Mouse (Mus musculus) CH12.LX (cell line): ENCODE measurements at regions not wholly inside any gene's neighbourhood (a gene's known extent, or its start where the extent isn't known, plus 50 kb on each side); places are given as distances from the start of the nearest gene placed in this dataset.

ENCODE experiments used
- DNase-seq: peaks from one replicate; pipeline ENCODE4 v3.0.0-alpha.2; 2013; ENCODE audit errors: extremely low read depth
- H3K27ac ChIP-seq: 2 replicates; pipeline ENCODE4 v1.5.1; 2012; ENCODE audit warnings: low read depth, mild to moderate bottlenecking, control low read depth, moderate library complexity; ENCODE audit not compliant: insufficient read depth
- H3K27me3 ChIP-seq: replicated peaks from 2 replicates; pipeline ENCODE3; 2012; ENCODE audit warnings: inconsistent platforms
- H3K36me3 ChIP-seq, 2 experiments: replicated peaks in 1 of 2; 2 replicates each; pipeline versions ENCODE3 to v1.6.1; 2012; ENCODE audit warnings: inconsistent platforms in 1 of 2, low read length in 1 of 2, mild to moderate bottlenecking in 1 of 2, mixed read lengths in 1 of 2, moderate library complexity in 1 of 2; ENCODE audit not compliant: control insufficient read depth in 1 of 2, insufficient read depth in 1 of 2
- H3K4me1 ChIP-seq, 2 experiments: 2 replicates each; pipeline ENCODE4 v1.6.1; 2012; ENCODE audit warnings: inconsistent platforms in 1 of 2, moderate library complexity in 1 of 2; ENCODE audit not compliant: insufficient read depth in 2 of 2, control insufficient read depth in 1 of 2
- H3K4me2 ChIP-seq: 2 replicates; pipeline ENCODE4 v1.6.1; 2012; ENCODE audit warnings: low read depth, mild to moderate bottlenecking, control low read depth; ENCODE audit not compliant: poor library complexity, insufficient read depth, severe bottlenecking
- H3K4me3 ChIP-seq, 3 experiments: fragments of 150-350 bp in 1 of 3; sonication (generic) in 1 of 3; replicated peaks in 1 of 3; 2 replicates each; pipeline versions ENCODE3 to v1.5.1; 2011 to 2012; ENCODE audit warnings: low read depth in 2 of 3, low read length in 2 of 3, mild to moderate bottlenecking in 2 of 3, moderate library complexity in 2 of 3, control low read depth in 1 of 3, improper control_type of control experiment in 1 of 3, inconsistent platforms in 1 of 3, mixed read lengths in 1 of 3; ENCODE audit not compliant: poor library complexity in 1 of 3
- H3K79me2 ChIP-seq: replicated peaks from 2 replicates; pipeline ENCODE4 v1.6.1; 2012; ENCODE audit warnings: mild to moderate bottlenecking, moderate library complexity; ENCODE audit not compliant: control insufficient read depth, poor library complexity, insufficient read depth, severe bottlenecking; ENCODE audit errors: extremely low read depth
- H3K9ac ChIP-seq: 2 replicates; pipeline ENCODE4 v1.6.1; 2012; ENCODE audit warnings: low read depth, mild to moderate bottlenecking, control low read depth, moderate library complexity; ENCODE audit not compliant: insufficient read depth
- H3K9me3 ChIP-seq: replicated peaks from 2 replicates; pipeline ENCODE3; 2012; ENCODE audit warnings: low read length, inconsistent platforms, mixed read lengths
- BHLHE40 ChIP-seq: IDR thresholded peaks from 2 replicates; pipeline ENCODE4 v1.6.1; 2011; ENCODE audit warnings: mild to moderate bottlenecking, low read depth, low read length, improper control_type of control experiment
- CHD2 ChIP-seq: IDR thresholded peaks from 2 replicates; pipeline ENCODE4 v1.6.1; 2011; ENCODE audit warnings: low read length, improper control_type of control experiment
- EP300 ChIP-seq: IDR thresholded peaks from 2 replicates; pipeline ENCODE4 v1.6.1; 2011; ENCODE audit warnings: low read length, improper control_type of control experiment
- ETS1 ChIP-seq: conservative IDR thresholded peaks from 2 replicates; pipeline ENCODE4 v1.6.1; 2012; ENCODE audit warnings: low read depth, mild to moderate bottlenecking, inconsistent platforms, low read length, improper control_type of control experiment, moderate library complexity
- IRF4 ChIP-seq: IDR thresholded peaks from 2 replicates; pipeline ENCODE4 v1.6.1; 2014; ENCODE audit warnings: low read depth, mild to moderate bottlenecking, inconsistent platforms, low read length, improper control_type of control experiment
- JUN ChIP-seq: IDR thresholded peaks from 2 replicates; pipeline ENCODE4 v1.6.1; 2011; ENCODE audit warnings: low read depth, mild to moderate bottlenecking, low read length, improper control_type of control experiment, moderate library complexity; ENCODE audit not compliant: insufficient read depth
- KAT2A ChIP-seq: IDR thresholded peaks from 2 replicates; pipeline ENCODE4 v1.6.1; 2012; ENCODE audit warnings: low read length, improper control_type of control experiment, inconsistent platforms; ENCODE audit not compliant: insufficient replicate concordance
- MAFK ChIP-seq: IDR thresholded peaks from 2 replicates; pipeline ENCODE4 v1.6.1; 2011; ENCODE audit warnings: low read length, improper control_type of control experiment; ENCODE audit not compliant: insufficient replicate concordance
- MEF2A ChIP-seq: IDR thresholded peaks from 2 replicates; pipeline ENCODE4 v1.6.1; 2014; ENCODE audit warnings: low read depth, mild to moderate bottlenecking, inconsistent platforms, low read length, improper control_type of control experiment, borderline replicate concordance
- NRF1 ChIP-seq: IDR thresholded peaks from 2 replicates; pipeline ENCODE4 v1.6.1; 2014; ENCODE audit warnings: low read depth, mild to moderate bottlenecking, inconsistent platforms, low read length, improper control_type of control experiment, moderate library complexity
- SIN3A ChIP-seq: IDR thresholded peaks from 2 replicates; pipeline ENCODE4 v1.6.1; 2012; ENCODE audit warnings: low read length, improper control_type of control experiment, inconsistent platforms
- SMC3 ChIP-seq: IDR thresholded peaks from 2 replicates; pipeline ENCODE4 v1.6.1; 2011; ENCODE audit warnings: low read depth, low read length, improper control_type of control experiment
- TBP ChIP-seq: conservative IDR thresholded peaks from 2 replicates; pipeline ENCODE4 v1.6.1; 2011; ENCODE audit warnings: low read depth, low read length, improper control_type of control experiment
- USF1 ChIP-seq: IDR thresholded peaks from 2 replicates; pipeline ENCODE4 v1.6.1; 2014; ENCODE audit warnings: low read depth, mild to moderate bottlenecking, inconsistent platforms, low read length, improper control_type of control experiment
- ZKSCAN1 ChIP-seq: IDR thresholded peaks from 2 replicates; pipeline ENCODE4 v1.6.1; 2012; ENCODE audit warnings: low read depth, inconsistent platforms, low read length, improper control_type of control experiment, borderline replicate concordance
- dilution Hi-C: fragments of 300-500 bp; cut with MboI; formaldehyde crosslinking; loops from 2 replicates; pipeline ENCODE4 v1.14.3; 2020; ENCODE audit warnings: low sequenced_read_pairs; ENCODE audit not compliant: extremely low pct_unique_long_range_greater_than_20kb, extremely low pct_ligation_motif_present
- in situ Hi-C: fragments of 300-500 bp; cut with MboI; formaldehyde crosslinking; loops from 3 replicates; pipeline ENCODE4 v1.14.3; 2019; ENCODE audit warnings: low sequenced_read_pairs, low pct_ligation_motif_present, low pct_unique_long_range_greater_than_20kb, mixed read lengths

DNA sequence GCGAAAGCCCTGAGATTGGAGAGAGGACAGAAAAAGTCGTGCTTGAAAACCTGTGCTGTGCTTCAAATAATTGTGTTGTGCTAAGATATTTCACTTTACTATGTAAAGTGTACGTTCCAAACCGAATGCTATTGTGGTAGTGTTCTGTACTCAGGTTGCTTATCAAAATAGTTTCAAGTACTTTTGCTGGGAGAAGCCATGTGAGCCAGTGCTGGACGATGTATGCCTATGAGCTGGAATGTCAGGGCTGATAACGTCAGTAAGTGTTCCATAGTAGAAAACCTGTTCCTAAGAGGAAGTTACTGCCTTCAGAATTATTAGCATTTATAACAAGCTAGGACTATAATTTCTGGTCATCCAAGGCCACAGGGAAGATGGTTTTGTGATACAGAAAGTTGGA lies 161.8 kb downstream of the Bcl11a start:
- no peaks in the 10 kb centered on the region for H3K27me3 ChIP-seq
- TF ChIP-seq ETS1 (no peak), CHD2 (no peak), USF1 (no peak), KAT2A (no peak), EP300 (no peak), JUN (no peak), IRF4 (no peak), MEF2A (no peak), SMC3 (no peak), BHLHE40 (no peak), ZKSCAN1 (no peak), NRF1 (no peak), SIN3A (no peak)
- H3K36me3 ChIP-seq: no peaks in the 10 kb centered on the region
- no peak overlapping the region for H3K4me3 ChIP-seq
- peaks cover 32 to 76% of the 10 kb centered on the region in 2 experiments for H3K4me1 ChIP-seq
- in situ Hi-C loops (loop anchor here (5.0 to 10.0 kb wide), 2 partner anchors 37 to 155 kb away; no protein-coding TSS in a partner anchor), dilution Hi-C loops (no loop called here)
- H3K4me2 ChIP-seq: no peak overlapping the region
- DNase-seq: no peak
- no peak overlapping the region for H3K27ac ChIP-seq
- H3K79me2 ChIP-seq: no peaks in the 10 kb centered on the region
- H3K9ac ChIP-seq: no peak overlapping the region
- peaks cover 2% of the 10 kb centered on the region for H3K9me3 ChIP-seq

DNA sequence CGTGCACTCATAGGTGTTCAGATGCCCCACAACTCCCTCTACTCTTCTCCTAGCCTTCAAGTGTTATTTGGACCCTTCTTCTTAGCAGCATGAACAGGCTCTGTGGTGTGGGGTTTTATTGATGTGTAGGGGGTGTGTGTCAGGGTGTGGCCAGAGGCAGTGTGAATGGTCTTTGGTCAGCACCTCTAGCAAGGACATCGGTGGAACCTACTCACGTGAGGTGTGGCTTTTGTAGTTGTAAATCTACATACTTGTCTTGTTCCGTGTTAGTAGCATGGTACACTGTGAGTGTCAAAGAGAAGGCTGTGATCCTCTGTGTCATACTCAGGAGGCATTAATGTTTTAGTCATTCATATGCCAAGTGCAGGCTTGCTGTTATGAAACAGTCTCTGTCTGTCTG lies 164.2 kb downstream of the Bcl11a start:
- Histone ChIP-seq H3K9ac (no peak overlapping the region), H3K4me1 (peaks cover 40 to 81% of the 10 kb centered on the region in 2 experiments), H3K27me3 (no peaks in the 10 kb centered on the region), H3K4me2 (no peak overlapping the region), H3K27ac (no peak overlapping the region), H3K79me2 (no peaks in the 10 kb centered on the region), H3K9me3 (peaks cover 5% of the 10 kb centered on the region), H3K36me3 (no peaks in the 10 kb centered on the region), H3K4me3 (no peak overlapping the region)
- dilution Hi-C loops: no loop called here
- TF ChIP-seq CHD2 (no peak), BHLHE40 (peak; percentile 70), TBP (no peak), MAFK (no peak)
- DNase-seq: no peak
- in situ Hi-C loops: loop anchor here (5.0 to 10.0 kb wide), 2 partner anchors 40 to 157 kb away; no protein-coding TSS in a partner anchor
